ENCODE assay signal across 10 mouse cellular contexts in the genomic region with DNA sequence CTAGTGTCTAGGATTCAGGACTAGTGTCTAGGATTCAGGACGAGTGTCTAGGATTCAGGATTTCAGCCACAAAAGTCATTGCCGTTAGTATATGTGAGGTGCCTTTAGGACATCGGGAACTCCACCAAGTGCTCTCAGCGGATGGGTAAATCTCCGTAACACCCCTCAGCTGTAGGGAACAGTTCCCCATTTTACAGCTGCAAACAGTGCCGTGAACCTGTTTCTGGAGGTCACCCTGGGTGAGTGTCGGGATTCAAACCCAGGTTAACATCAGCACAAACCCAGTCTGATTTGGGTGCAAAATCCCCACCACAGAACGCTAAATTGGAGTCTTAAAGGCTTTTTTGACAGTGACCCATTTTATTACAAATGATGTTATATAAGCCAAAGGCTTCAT. TPM values are rescaled to one million over a fixed set of nuclear protein-coding genes. Genes with fewer than 3 reads are reported as not detected.
DNase-seq lines count a peak whose midpoint lies in the region; ATAC-seq and TF ChIP-seq lines count a peak whose summit lies in the region.
"Had no signal": no experiment of that assay in that cellular context is flagged by ENCODE, and none has a peak within 500 bp of the region (broad histone marks: within the 10 kb centered on the region; RNA-seq: fewer than 3 reads in every experiment).

No protein-coding gene starts in this region.

- TF ChIP-seq POLR2A in bone marrow macrophage, adult 2 months (IDR thresholded peaks at IDR 0.05; ENCODE audit: borderline replicate concordance, low read depth, low read length), result no peak

- no peak for TF ChIP-seq CTCF in bone marrow macrophage, adult 2 months (IDR thresholded peaks at IDR 0.05; ENCODE audit: low read depth, low read length)

- H3K27me3 ChIP-seq in hindbrain, embryonic 14.5 days (ENCODE audit: control insufficient read depth, insufficient read depth, low read length), result no peaks in the 10 kb centered on the region
- H3K27me3 ChIP-seq in hindbrain, embryonic 16.5 days (replicated peaks; ENCODE audit: control insufficient read depth, insufficient read depth, low read length), result no peaks in the 10 kb centered on the region
- no peaks in the 10 kb centered on the region for H3K27me3 ChIP-seq in liver, embryonic 11.5 days (replicated peaks; ENCODE audit: control insufficient read depth, insufficient read depth, low read length)

- H3K4me1 ChIP-seq in hindbrain, embryonic 14.5 days (replicated peaks; ENCODE audit: control insufficient read depth, insufficient read depth, low read length), result peaks cover 41% of the 10 kb centered on the region
- H3K4me1 ChIP-seq in hindbrain, embryonic 16.5 days (ENCODE audit: control insufficient read depth, insufficient read depth, low read depth, low read length), result peaks cover 24% of the 10 kb centered on the region
- peaks cover 38% of the 10 kb centered on the region for H3K4me1 ChIP-seq in bone marrow macrophage, adult 2 months (ENCODE audit: control insufficient read depth, insufficient read depth, low read length)
- H3K4me1 ChIP-seq in liver, embryonic 11.5 days (replicated peaks; ENCODE audit: control insufficient read depth, insufficient read depth, low read length), result peaks cover 7% of the 10 kb centered on the region

- 91% methylated on average over 8 of the region's 8 CpGs for WGBS in hindbrain, embryonic 14.5 days
- 90% methylated on average over 8 of the region's 8 CpGs for WGBS in hindbrain, embryonic 16.5 days
- 92% methylated on average over 8 of the region's 8 CpGs for WGBS in liver, embryonic 11.5 days

- peaks cover 10% of the 10 kb centered on the region; the same call in 1 of the 2 replicates for H3K36me3 ChIP-seq in hindbrain, embryonic 14.5 days (replicated peaks; ENCODE audit: control insufficient read depth, insufficient read depth)
- H3K36me3 ChIP-seq in hindbrain, embryonic 16.5 days (ENCODE audit: control insufficient read depth, insufficient read depth, low read length), result no peaks in the 10 kb centered on the region
- H3K36me3 ChIP-seq in liver, embryonic 11.5 days (ENCODE audit: control insufficient read depth, insufficient read depth, low read length), result no peaks in the 10 kb centered on the region

- H3K4me2 ChIP-seq in hindbrain, embryonic 14.5 days (replicated peaks), result peak overlapping the region; percentile 88
- H3K4me2 ChIP-seq in hindbrain, embryonic 16.5 days (ENCODE audit: low read length), result no peak overlapping the region; the same call in 1 of the 2 replicates
- peak overlapping the region; percentile 83 for H3K4me2 ChIP-seq in liver, embryonic 11.5 days

- peak; percentile 32 for DNase-seq in adrenal gland, adult 2 months
- no peak for DNase-seq in adrenal gland, postnatal 36 days
- DNase-seq in hindbrain, embryonic 14.5 days (ENCODE audit: low spot score), result no peak
- DNase-seq in liver, embryonic 11.5 days (ENCODE audit: low spot score), result no peak
- no peak for DNase-seq in thymus, postnatal 10 days (ENCODE audit: low spot score in 2 of 2)
- no peak for DNase-seq in natural killer cell, adult 2 months (ENCODE audit: low spot score in 2 of 2)
- DNase-seq: cerebellum, postnatal 25 days; gastrocnemius, postnatal 10 days had no signal

- no peaks in the 10 kb centered on the region for H3K9me3 ChIP-seq in hindbrain, embryonic 14.5 days (ENCODE audit: control insufficient read depth, low read length)
- no peaks in the 10 kb centered on the region for H3K9me3 ChIP-seq in hindbrain, embryonic 16.5 days (ENCODE audit: control insufficient read depth, low read length)
- H3K9me3 ChIP-seq in liver, embryonic 11.5 days (ENCODE audit: control insufficient read depth, low read length), result no peaks in the 10 kb centered on the region

- H3K9ac ChIP-seq in hindbrain, embryonic 14.5 days, result no peak overlapping the region
- H3K9ac ChIP-seq in hindbrain, embryonic 16.5 days (ENCODE audit: low read depth, low read length), result no peak overlapping the region
- 0 out of 2 replicates have a peak overlapping the region, but pooled peaks have one; percentile 98 for H3K9ac ChIP-seq in liver, embryonic 11.5 days (ENCODE audit: low read depth, low read length)

- ATAC-seq in hindbrain, embryonic 14.5 days (ENCODE audit: low FRiP score), result no peak
- ATAC-seq in hindbrain, embryonic 16.5 days, result no peak
- ATAC-seq in liver, embryonic 11.5 days (replicated peaks; ENCODE audit: low FRiP score), result no peak

- no peak overlapping the region for H3K4me3 ChIP-seq in hindbrain, embryonic 14.5 days (replicated peaks; ENCODE audit: low read length)
- no peak overlapping the region for H3K4me3 ChIP-seq in hindbrain, embryonic 16.5 days (ENCODE audit: low read length)
- peak overlapping the region; percentile 35 for H3K4me3 ChIP-seq in bone marrow macrophage, adult 2 months (ENCODE audit: insufficient read depth, low read length)
- peak overlapping the region; percentile 89 for H3K4me3 ChIP-seq in liver, embryonic 11.5 days (ENCODE audit: low read depth, low read length)

- H3K27ac ChIP-seq in hindbrain, embryonic 14.5 days, result no peak overlapping the region
- no peak overlapping the region for H3K27ac ChIP-seq in hindbrain, embryonic 16.5 days (ENCODE audit: low read depth, low read length)
- H3K27ac ChIP-seq in bone marrow macrophage, adult 2 months (ENCODE audit: insufficient read depth, low read depth, low read length), result no peak overlapping the region
- H3K27ac ChIP-seq in liver, embryonic 11.5 days (ENCODE audit: low read depth, low read length), result no peak overlapping the region

RNA-seq across cellular contexts. Expression of a gene that starts 34.2 kb away (rescaled TPM):
- total RNA-seq in adrenal gland, adult 2 months (2021), result 10 to 100 TPM; 63.1 to 73.9 TPM
- 13.6 and 17.4 TPM in 2 replicates for polyA plus RNA-seq in adrenal gland, adult 2 months (2012; rRNA removed)
- 10 to 100 TPM; 56.1 to 75.8 TPM for total RNA-seq in adrenal gland, postnatal 36 days (2021)
- 46.9 and 52.2 TPM in 2 replicates for polyA plus RNA-seq in hindbrain, embryonic 14.5 days (2014; fragmentation: Nextera tagmentation; extraction: Ambion mirVana)
- 42.5 and 43.8 TPM in 2 replicates for polyA plus RNA-seq in hindbrain, embryonic 16.5 days (2015; fragmentation: Nextera tagmentation; extraction: Ambion mirVana)
- 20.6 and 24.0 TPM in 2 replicates for polyA plus RNA-seq in bone marrow macrophage, adult 2 months (2012; ENCODE audit: insufficient read depth, insufficient read length, missing spikeins)
- polyA plus RNA-seq in liver, embryonic 11.5 days (2014; fragmentation: Nextera tagmentation; extraction: Ambion mirVana), result 10.0 and 10.1 TPM in 2 replicates

Comparison
In these comparisons a context has a peak if more than half of its experiments do, and no peak if none do; other contexts are left out.
1. H3K4me3 ChIP-seq: peak in bone marrow macrophage, adult 2 months (single experiment) and liver, embryonic 11.5 days (single experiment); none in hindbrain, embryonic 14.5 days (single experiment) and hindbrain, embryonic 16.5 days (single experiment).